Mouse (Mus musculus): ENCODE results near the gene Ppm1l.
"Not testable (repeated sequence)": the region's sequence is repeated elsewhere in the genome, so short reads cannot be mapped to it uniquely, and the experiment has no call there.

The Ppm1l gene

GRCm38 (mm10) chr3:69362906-69363305, 46.2 kb downstream of the Ppm1l start:
- in situ Hi-C loops (cut with MboI; ENCODE audit: low sequenced_read_pairs): no loop called here

GRCm38 (mm10) chr3:69364151-69364550, 47.5 kb downstream of the Ppm1l start:
- in situ Hi-C loops (cut with MboI; ENCODE audit: low sequenced_read_pairs): no loop called here

GRCm38 (mm10) chr3:69367916-69368315, 51.3 kb downstream of the Ppm1l start:
- in situ Hi-C loops (cut with MboI; ENCODE audit: low sequenced_read_pairs): no loop called here

GRCm38 (mm10) chr3:69372731-69373130, 56.1 kb downstream of the Ppm1l start:
- in situ Hi-C loops (cut with MboI; ENCODE audit: low sequenced_read_pairs): no loop called here

GRCm38 (mm10) chr3:69373544-69374306, 57.1 kb downstream of the Ppm1l start:
- in situ Hi-C loops (cut with MboI; ENCODE audit: low sequenced_read_pairs): no loop called here

- in situ Hi-C loops (cut with MboI; ENCODE audit: low sequenced_read_pairs): no loop called here
Observed at GRCm38 (mm10) chr3:69374538-69374937, 57.9 kb downstream of the Ppm1l start.

GRCm38 (mm10) chr3:69374983-69375382, 58.3 kb downstream of the Ppm1l start:
- in situ Hi-C loops (cut with MboI; ENCODE audit: low sequenced_read_pairs): no loop called here

GRCm38 (mm10) chr3:69381213-69381612, 64.6 kb downstream of the Ppm1l start:
- in situ Hi-C loops (cut with MboI; ENCODE audit: low sequenced_read_pairs): no loop called here

- in situ Hi-C loops (cut with MboI; ENCODE audit: low sequenced_read_pairs): not testable (repeated sequence)
Observed at GRCm38 (mm10) chr3:69391834-69392233, 75.2 kb downstream of the Ppm1l start.

GRCm38 (mm10) chr3:69392298-69392697, 75.6 kb downstream of the Ppm1l start:
- in situ Hi-C loops (cut with MboI; ENCODE audit: low sequenced_read_pairs): no loop called here

GRCm38 (mm10) chr3:69393079-69393478, 76.4 kb downstream of the Ppm1l start:
- in situ Hi-C loops (cut with MboI; ENCODE audit: low sequenced_read_pairs): no loop called here

- in situ Hi-C loops (cut with MboI; ENCODE audit: low sequenced_read_pairs): no loop called here
Observed at GRCm38 (mm10) chr3:69393991-69394390, 77.3 kb downstream of the Ppm1l start.

- in situ Hi-C loops (cut with MboI; ENCODE audit: low sequenced_read_pairs): no loop called here
Observed at GRCm38 (mm10) chr3:69395084-69395483, 78.4 kb downstream of the Ppm1l start.

- in situ Hi-C loops (cut with MboI; ENCODE audit: low sequenced_read_pairs): no loop called here
Observed at GRCm38 (mm10) chr3:69397733-69398132, 81.1 kb downstream of the Ppm1l start.

- in situ Hi-C loops (cut with MboI; ENCODE audit: low sequenced_read_pairs): no loop called here
Observed at GRCm38 (mm10) chr3:69399336-69399735, 82.7 kb downstream of the Ppm1l start.

GRCm38 (mm10) chr3:69403196-69403595, 86.5 kb downstream of the Ppm1l start:
- in situ Hi-C loops (cut with MboI; ENCODE audit: low sequenced_read_pairs): no loop called here

GRCm38 (mm10) chr3:69406210-69406895, 89.7 kb downstream of the Ppm1l start:
- in situ Hi-C loops (cut with MboI; ENCODE audit: low sequenced_read_pairs): no loop called here

GRCm38 (mm10) chr3:69408064-69408463, 91.4 kb downstream of the Ppm1l start:
- in situ Hi-C loops (cut with MboI; ENCODE audit: low sequenced_read_pairs): no loop called here

GRCm38 (mm10) chr3:69416112-69416511, 99.5 kb downstream of the Ppm1l start:
- in situ Hi-C loops (cut with MboI; ENCODE audit: low sequenced_read_pairs): no loop called here

GRCm38 (mm10) chr3:69422741-69423140, 106.1 kb downstream of the Ppm1l start:
- in situ Hi-C loops (cut with MboI; ENCODE audit: low sequenced_read_pairs): no loop called here

- in situ Hi-C loops (cut with MboI; ENCODE audit: low sequenced_read_pairs): no loop called here
Observed at GRCm38 (mm10) chr3:69423371-69423770, 106.7 kb downstream of the Ppm1l start.

GRCm38 (mm10) chr3:69424781-69425180, 108.1 kb downstream of the Ppm1l start:
- in situ Hi-C loops (cut with MboI; ENCODE audit: low sequenced_read_pairs): not testable (repeated sequence)
